Mouse (Mus musculus): ENCODE results near the gene Sdhaf2. TPM values are rescaled to one million over a fixed set of nuclear protein-coding genes. Genes with fewer than 3 reads are reported as not detected.
"Not testable (repeated sequence)": the region's sequence is repeated elsewhere in the genome, so short reads cannot be mapped to it uniquely, and the experiment has no call there.

Sdhaf2 gene
- 10 to 100 TPM; 87.1 to 95.9 (median 94.8) TPM for polyA plus RNA-seq (2017; shearing (Covaris generic))

DNA sequence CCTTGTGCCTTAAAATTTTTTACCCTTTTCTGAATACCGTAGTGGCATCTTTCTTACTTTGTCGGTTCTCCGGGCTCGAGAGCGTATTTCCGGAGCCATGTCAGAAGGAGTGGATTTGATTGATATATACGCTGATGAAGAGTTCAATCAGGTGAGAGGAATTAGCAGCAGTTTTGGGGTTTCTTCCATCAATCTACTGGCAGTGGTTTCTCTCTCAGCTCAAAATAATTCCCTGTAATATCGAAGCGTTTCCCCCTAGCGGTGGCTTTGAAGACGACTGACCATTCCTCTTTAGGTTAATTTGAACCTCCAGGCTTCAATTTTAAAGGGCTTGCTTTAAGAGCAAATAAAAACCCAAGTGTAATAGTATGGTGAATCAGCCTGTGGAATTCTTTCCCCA lies at the start of gene Sdhaf2:
Gene Sdhaf2 (minus strand): TSS at position 233 of the 400 bp plus-strand sequence.
- peak; percentile 27 for ATAC-seq

DNA sequence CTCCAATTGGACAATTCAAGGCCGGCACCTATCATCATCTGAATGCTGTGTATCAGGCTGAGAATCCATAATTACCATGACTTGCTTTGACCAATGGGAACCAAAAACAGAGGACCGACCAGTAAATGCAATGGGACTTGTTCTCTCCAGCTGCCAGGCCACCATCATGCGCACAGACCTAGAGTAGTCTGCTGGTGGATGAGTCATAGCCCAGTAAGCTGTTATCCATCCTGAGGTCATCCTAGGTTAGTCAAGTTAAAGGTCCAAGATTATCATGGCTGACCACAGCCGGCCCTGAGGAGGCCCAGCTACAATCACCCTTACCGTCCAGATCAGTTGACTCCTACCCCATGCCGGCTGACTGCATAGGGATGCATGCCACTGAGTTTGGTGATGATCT lies 43.7 kb upstream of the Sdhaf2 start:
- no peak for ATAC-seq

- no peak for ATAC-seq
Measured at GRCm38 (mm10) chr19:10565217-10565616, 39.3 kb upstream of the Sdhaf2 start.

DNA sequence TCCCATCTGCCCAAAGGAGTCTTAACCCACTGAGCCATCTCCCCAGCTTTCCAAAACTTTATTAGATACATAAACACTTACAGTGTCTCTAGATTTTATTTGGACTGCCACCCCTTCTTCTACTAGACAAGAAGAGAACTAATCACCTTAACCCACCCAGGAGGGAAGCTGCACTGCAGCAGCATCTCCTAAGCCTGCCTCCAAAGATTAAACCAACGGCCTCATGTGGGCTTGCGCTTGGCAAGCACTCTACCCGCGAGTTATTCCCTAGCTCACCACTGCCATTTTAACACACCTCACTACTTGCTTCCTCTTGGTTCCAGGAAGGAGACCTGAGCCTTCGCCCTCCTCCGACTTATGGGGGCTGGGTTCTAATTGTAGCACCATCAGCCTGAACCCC lies 38.3 kb upstream of the Sdhaf2 start:
- ATAC-seq, result no peak

DNA sequence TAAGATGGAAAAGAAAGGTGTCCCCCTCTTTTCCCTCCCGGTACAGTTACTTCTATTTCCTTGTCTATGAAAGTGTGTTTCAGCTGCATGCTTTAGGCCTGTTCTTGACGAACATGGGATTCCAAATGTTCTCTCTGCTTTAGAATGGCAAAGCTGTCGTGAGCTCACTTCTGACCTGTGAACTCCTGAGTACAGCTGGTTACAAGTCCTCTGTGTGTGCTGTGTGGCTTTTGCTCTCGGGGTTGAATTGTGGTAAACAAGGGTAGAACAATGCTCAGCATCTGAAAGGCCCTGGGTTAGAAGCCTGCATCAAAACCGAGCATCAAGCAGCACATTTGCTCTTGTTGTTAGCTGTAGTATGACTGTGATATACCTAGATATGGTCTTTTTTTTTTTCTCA lies 36.4 kb upstream of the Sdhaf2 start:
- no peak for ATAC-seq

GRCm38 (mm10) chr19:10561558-10562314 lies 35.8 kb upstream of the Sdhaf2 start:
- no peak for ATAC-seq

DNA sequence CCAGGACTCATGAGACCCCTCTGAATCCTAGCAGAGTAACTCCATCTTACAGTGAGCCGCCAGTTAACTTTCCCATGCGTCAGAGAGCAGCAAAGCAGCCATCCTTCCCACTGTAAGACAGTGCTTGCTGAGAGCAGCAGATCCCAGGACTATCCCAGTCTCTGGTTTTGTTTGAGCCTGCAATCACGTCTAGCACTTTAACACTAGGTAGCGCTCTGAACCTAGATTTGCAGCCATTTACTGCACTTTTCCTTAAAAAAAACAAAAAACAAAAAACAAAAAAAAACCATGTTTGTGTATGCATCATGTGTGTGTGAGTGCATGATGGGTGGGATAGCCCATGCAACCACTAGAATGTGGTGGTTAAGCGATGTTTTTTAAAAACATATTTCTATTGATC lies 34.2 kb upstream of the Sdhaf2 start:
- ATAC-seq, result no peak

GRCm38 (mm10) chr19:10557837-10558375 lies 32.0 kb upstream of the Sdhaf2 start:
- ATAC-seq, result not testable (repeated sequence)

DNA sequence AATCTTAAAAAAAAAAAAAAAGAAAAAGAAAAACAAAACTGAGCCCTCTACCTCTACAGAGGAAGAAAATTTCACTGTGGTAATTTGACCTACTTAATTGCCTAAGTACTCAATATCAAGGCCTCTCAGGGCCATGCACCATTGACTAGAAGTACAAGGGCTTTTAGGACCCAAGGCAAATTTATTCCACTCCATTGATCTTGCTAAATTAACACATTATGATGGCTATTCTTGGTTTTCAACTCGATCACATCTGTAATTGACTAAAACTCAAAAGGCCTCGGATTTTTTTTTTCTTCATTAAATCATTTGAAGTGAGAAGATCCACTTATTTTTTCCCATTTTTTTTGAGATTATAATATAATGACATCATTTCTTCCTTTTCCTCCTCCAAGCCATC lies 31.5 kb upstream of the Sdhaf2 start:
- no peak for ATAC-seq

DNA sequence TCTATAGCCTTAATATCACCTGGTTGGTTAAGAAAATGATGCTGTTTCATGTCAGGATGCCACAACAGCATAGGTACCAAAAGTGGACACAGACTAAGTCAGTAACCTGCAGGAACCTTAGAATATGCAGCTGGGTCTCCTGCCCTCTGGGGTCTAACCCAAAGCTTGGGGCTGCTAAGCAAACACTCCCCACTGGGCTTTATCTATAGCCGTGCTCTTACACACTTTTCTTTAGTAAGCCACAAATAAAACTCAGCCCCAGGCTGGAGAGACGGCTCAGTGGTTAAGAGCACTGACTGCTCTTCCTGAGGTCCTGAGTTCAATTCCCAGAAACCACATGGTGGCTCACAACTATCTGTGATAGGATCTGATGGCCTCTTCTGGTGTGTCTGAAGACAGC lies 31.1 kb upstream of the Sdhaf2 start:
- no peak for ATAC-seq

GRCm38 (mm10) chr19:10555624-10556510 lies 29.9 kb upstream of the Sdhaf2 start, which contains the start of gene Tmem216:
Tmem216 (minus strand) TSS chr19:10556238.
- peak; percentile 99 for ATAC-seq

GRCm38 (mm10) chr19:10539454-10539853 lies 13.5 kb upstream of the Sdhaf2 start:
- ATAC-seq, result no peak

- no peak for ATAC-seq
Measured at GRCm38 (mm10) chr19:10530082-10530481, 4.1 kb upstream of the Sdhaf2 start.

- ATAC-seq, result peak; percentile 81
Measured at GRCm38 (mm10) chr19:10525106-10525901, 638 bp downstream of the Sdhaf2 start, which contains the start of gene Cpsf7. Cpsf7 (plus strand) TSS chr19:10525266.

- no peak for ATAC-seq
Measured at GRCm38 (mm10) chr19:10524784-10525105, 1.2 kb downstream of the Sdhaf2 start.

DNA sequence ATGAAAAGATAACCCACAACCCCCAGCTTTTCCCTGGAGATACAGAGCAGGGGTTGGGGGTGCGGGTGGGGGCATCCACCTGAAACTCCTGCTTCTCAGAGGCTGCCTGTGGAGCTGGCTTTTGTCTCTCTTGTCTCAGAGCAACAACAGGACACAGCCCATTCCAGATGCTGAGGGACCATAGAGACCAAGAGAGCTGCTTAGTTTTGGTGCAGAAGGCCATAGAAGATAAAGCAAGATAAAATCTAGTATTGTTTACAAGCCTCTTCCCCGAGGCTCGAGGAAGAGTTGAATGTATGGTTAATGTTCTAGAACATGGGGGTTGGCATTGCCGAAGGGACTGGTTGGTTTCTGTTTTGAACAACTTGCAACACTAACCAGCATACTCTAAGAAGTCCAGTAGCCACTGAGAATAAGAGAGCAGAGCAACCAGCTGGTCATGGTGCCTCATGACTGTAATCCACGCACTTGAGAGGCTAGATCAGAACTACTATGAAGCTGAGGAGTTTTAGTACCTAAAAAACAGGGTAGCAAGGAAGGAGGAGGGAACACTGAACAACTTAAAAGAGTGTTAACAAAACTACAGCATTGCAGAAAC lies 2.4 kb downstream of the Sdhaf2 start:
- no peak for ATAC-seq

DNA sequence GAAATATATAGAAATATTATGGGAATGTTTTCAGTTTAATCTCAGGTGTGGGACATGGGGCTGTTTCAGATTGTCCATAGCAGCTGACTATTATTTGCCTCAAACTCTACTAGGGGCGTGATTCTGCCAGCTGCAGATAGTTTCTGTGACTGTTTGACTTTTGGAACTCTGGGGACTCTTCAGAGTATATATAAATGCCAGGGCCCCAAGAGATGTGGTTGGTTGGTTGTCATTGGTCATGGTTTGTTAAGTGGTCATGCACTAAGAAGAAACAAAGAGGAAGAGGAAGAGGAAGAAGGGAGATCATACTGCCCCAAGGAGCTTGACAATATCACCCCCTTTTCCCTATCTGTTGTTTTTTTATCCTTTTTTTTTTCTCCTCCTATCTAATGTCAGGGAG lies 4.0 kb downstream of the Sdhaf2 start:
- no peak for ATAC-seq

GRCm38 (mm10) chr19:10520355-10520754 lies 5.6 kb downstream of the Sdhaf2 start:
- ATAC-seq, result no peak

GRCm38 (mm10) chr19:10510759-10511330 lies 15.1 kb downstream of the Sdhaf2 start:
- ATAC-seq, result no peak

DNA sequence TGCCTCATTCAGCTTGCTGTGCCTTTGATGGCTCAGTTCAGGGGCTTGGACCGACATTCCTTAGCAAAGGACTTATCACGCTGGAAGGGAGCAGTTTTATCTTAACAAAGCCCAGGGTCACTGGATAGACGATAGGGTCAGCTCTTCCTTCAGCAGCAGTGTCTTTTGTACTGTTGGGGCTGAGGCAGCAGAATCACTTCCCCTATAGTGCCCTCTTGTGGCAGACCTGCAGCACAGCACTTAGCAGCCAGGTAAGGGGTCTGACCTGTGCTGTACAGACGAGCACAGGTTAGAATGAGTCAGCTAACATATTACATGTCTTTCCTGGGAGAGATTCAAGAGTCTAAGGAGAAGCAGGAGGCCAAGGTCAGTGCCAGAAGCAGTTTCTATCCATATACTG lies 23.4 kb downstream of the Sdhaf2 start:
- ATAC-seq, result no peak

DNA sequence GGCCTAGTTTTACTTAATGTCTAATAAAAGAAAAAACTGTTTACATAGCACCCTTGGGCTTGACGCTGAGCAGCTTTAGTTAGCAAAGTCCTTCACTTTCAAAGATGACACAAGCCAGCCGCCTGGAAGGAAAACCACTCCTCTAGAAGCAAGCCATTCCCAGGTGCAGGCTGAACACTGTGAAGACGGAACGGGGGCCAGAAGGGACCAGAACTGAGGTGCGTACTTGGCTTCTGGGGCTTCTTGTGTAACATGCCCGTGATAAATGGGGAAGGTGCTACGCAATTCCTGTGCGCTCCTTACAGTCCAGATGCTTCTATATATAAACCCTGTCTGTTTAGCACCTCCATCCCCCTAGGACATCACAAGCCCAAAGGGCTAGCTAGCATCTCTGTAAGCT lies 25.4 kb downstream of the Sdhaf2 start:
- no peak for ATAC-seq

Measured in inflammation-experienced regulatory T-cells, adult 6 months (primary cell).